Mouse (Mus musculus) embryo, embryonic 9.5 days (tissue): ENCODE measurements around the gene Zfp622.
"Not testable (repeated sequence)": the region's sequence is repeated elsewhere in the genome, so short reads cannot be mapped to it uniquely, and the experiment has no call there.

Experiments used
- DNase-seq: peaks from one replicate; pipeline ENCODE4 v3.0.0-alpha.2; 2017; ENCODE audit errors: extremely low spot score

Gene Zfp622

GRCm38 (mm10) chr15:25971596-25971995, 12.6 kb upstream of the Zfp622 start:
- no peak for DNase-seq

GRCm38 (mm10) chr15:25972758-25973157, 11.4 kb upstream of the Zfp622 start:
- DNase-seq: no peak

GRCm38 (mm10) chr15:25974352-25974751, 9.8 kb upstream of the Zfp622 start:
- DNase-seq: no peak

GRCm38 (mm10) chr15:25975810-25976209, 8.4 kb upstream of the Zfp622 start:
- no peak for DNase-seq

- DNase-seq: not testable (repeated sequence)
Observed at GRCm38 (mm10) chr15:25983614-25984013, 552 bp upstream of the Zfp622 start.

- peak; percentile 31 for DNase-seq
Observed at GRCm38 (mm10) chr15:25984734-25985492, 747 bp downstream of the Zfp622 start.

GRCm38 (mm10) chr15:25992992-25993727, 9.0 kb downstream of the Zfp622 start:
- DNase-seq: peak; percentile 58

GRCm38 (mm10) chr15:25995521-25995920, 11.4 kb downstream of the Zfp622 start:
- DNase-seq: no peak

- DNase-seq: not testable (repeated sequence)
Observed at GRCm38 (mm10) chr15:25999545-25999944, 15.4 kb downstream of the Zfp622 start.

GRCm38 (mm10) chr15:26008621-26009020, 24.5 kb downstream of the Zfp622 start:
- DNase-seq: no peak

GRCm38 (mm10) chr15:26012891-26013290, 28.7 kb downstream of the Zfp622 start:
- DNase-seq: no peak

GRCm38 (mm10) chr15:26015979-26016665, 32.0 kb downstream of the Zfp622 start:
- peak; percentile 48 for DNase-seq

GRCm38 (mm10) chr15:26021721-26022120, 37.6 kb downstream of the Zfp622 start:
- DNase-seq: no peak

GRCm38 (mm10) chr15:26022636-26023035, 38.5 kb downstream of the Zfp622 start:
- no peak for DNase-seq

GRCm38 (mm10) chr15:26031692-26032091, 47.5 kb downstream of the Zfp622 start:
- DNase-seq: no peak

GRCm38 (mm10) chr15:26040567-26040966, 56.4 kb downstream of the Zfp622 start:
- DNase-seq: no peak

GRCm38 (mm10) chr15:26041196-26041947, 57.2 kb downstream of the Zfp622 start:
- no peak for DNase-seq
